Mouse (Mus musculus) olfactory bulb, adult 2 months (tissue): ENCODE measurements at regions not wholly inside any gene's neighbourhood (a gene's known extent, or its start where the extent isn't known, plus 50 kb on each side); places are given as distances from the start of the nearest gene placed in this dataset.

ENCODE experiments used
- H3K27ac ChIP-seq: fragments of 200-500 bp; 2 replicates; pipeline ENCODE4 v1.5.1; 2012; ENCODE audit warnings: low read depth, low read length; ENCODE audit not compliant: insufficient read depth
- H3K4me1 ChIP-seq: fragments of 200-500 bp; 2 replicates; pipeline ENCODE4 v1.6.1; 2012; ENCODE audit warnings: low read length; ENCODE audit not compliant: control insufficient read depth, insufficient read depth
- H3K4me3 ChIP-seq: fragments of 200-500 bp; 2 replicates; pipeline ENCODE4 v1.5.1; 2012; ENCODE audit warnings: mild to moderate bottlenecking, low read depth, low read length, moderate library complexity; ENCODE audit not compliant: insufficient read depth
- CTCF ChIP-seq: fragments of 200-500 bp; IDR thresholded peaks from 2 replicates; pipeline ENCODE4 v1.5.1; 2012; ENCODE audit warnings: low read depth, mild to moderate bottlenecking, low read length, moderate library complexity; ENCODE audit not compliant: insufficient read depth
- POLR2A ChIP-seq: fragments of 200-500 bp; IDR thresholded peaks from 2 replicates; pipeline ENCODE4 v1.6.1; 2012; ENCODE audit warnings: mild to moderate bottlenecking, low read depth, low read length, moderate library complexity; ENCODE audit not compliant: insufficient read depth
- WGBS: fragments of 180-500 bp; shearing (Covaris S2); methylation state at CpG from one replicate; pipeline ENCODE4 v1.1.7; 2018; 5-methylcytosine and 5-hydroxymethylcytosine counted together

DNA sequence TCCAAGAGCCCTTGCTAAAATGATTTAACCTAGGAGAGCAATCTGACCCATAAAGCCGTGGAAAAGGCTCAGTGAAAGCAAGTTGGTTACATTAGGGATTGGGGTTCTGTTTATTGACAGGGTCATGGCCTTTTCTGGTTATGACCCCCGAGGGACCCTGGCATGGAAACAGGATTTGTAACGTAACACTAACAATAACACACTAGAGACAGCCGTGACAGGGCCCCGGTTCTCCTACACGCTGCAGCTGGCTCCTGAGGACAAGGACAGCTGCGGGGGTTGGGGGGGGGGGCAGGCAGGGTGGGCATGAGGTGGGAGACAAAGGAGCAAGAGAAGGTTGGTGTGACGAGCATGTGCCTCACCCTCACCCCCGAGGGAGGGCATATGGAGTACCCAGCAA is 300.4 kb downstream of the Ets1 start:
- WGBS = 80% methylated on average over 9 of the region's 9 CpGs
- Histone ChIP-seq H3K4me1 (peaks cover 4% of the 10 kb centered on the region), H3K27ac (no peak overlapping the region), H3K4me3 (no peak overlapping the region)
- TF ChIP-seq CTCF = no peak
- TF ChIP-seq POLR2A = no peak

DNA sequence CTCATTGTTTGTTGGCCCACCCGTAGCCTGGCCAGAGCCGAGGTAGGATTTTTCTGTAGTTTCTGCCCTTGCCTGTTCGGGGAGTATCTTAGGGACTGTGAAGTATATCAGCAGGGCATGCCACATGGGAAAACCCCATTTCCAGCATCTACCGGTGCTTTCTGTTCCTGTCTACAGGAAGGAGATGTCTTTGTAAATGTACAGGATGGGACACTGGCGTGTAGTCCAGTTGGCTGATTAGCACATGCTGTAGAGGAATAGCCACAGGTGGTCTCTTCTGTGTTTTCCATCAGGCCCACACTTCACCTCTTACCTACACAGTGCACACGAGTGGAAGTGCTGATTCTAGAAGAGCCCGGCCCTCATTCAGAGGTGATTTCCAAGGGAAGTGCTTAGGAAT is 301.4 kb downstream of the Ets1 start:
- TF ChIP-seq CTCF (no peak), POLR2A (no peak)
- Histone ChIP-seq H3K4me3 (no peak overlapping the region), H3K4me1 (peaks cover 4% of the 10 kb centered on the region), H3K27ac (no peak overlapping the region)
- 87% methylated on average over 7 of the region's 7 CpGs for WGBS

DNA sequence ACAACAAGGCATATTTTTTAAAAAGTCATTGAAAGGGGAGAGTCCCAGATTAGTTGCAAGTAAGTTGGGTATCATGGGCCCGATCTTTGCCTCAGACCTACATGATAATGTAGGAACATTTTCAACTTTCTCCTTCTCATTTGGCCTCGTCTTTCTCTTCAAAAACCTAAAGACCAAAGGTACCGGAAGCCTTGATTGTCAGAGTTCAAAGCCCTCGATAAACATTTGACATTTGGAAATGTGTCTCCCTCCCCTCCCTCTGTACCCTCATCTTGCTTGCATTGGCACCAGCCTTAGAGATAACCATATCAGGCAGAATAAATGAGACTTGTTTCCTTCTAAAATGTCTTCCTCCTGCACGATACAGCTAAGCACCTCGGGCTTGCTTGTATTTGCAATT is 302.8 kb downstream of the Ets1 start:
- WGBS = 91% methylated on average over 6 of the region's 6 CpGs

GRCm38 (mm10) chr9:32939626-32940025 is 303.6 kb downstream of the Ets1 start:
- peaks cover 4% of the 10 kb centered on the region for H3K4me1 ChIP-seq
- no peak overlapping the region for H3K4me3 ChIP-seq
- TF ChIP-seq CTCF (no peak), POLR2A (no peak)
- no peak overlapping the region for H3K27ac ChIP-seq
- WGBS = 95% methylated on average over 3 of the region's 3 CpGs

More for the DNA sequence above, 302.8 kb downstream of the Ets1 start:
- Histone ChIP-seq H3K27ac (no peak overlapping the region), H3K4me3 (no peak overlapping the region), H3K4me1 (peaks cover 4% of the 10 kb centered on the region)
- TF ChIP-seq POLR2A = no peak

DNA sequence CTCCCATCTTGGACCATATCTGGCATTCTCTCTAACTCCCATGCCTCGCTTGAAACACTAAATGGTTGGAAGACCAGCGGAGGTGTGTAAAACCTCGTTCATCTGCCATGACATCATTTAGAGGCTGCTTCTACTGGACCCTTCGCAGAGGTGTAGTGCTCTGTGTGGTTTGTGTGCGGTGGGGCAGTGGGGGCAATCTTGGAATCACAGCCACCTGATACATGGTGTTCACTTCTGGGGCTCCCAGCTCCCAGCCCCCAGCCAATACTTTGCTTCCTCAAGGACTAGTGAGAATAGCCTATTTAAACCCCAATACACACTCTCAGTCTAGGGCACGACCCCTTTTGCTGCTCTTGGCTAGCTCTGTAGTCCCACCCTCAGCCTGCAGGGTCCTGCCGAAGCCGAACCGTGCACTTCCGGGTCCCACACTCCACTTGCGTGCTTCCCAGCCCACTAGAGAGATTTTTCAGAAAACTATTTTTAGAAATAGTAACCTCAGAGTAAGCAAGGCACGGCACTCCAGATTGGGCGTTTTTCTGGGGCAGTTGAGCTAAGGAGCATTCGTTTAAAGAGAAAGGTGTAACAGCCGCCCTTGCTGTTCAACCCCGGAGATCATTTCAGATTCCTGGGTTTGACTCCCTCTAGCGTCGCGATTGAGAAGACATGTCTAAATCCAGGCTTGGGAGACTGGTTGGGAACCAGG is 304.2 kb downstream of the Ets1 start:
- TF ChIP-seq POLR2A (no peak), CTCF (peak; percentile 49; the same call in 1 of the 2 replicates)
- WGBS = 22% methylated on average over 19 of the region's 19 CpGs
- no peak overlapping the region for H3K27ac ChIP-seq
- H3K4me3 ChIP-seq = peak overlapping the region; percentile 45
- peaks cover 4% of the 10 kb centered on the region for H3K4me1 ChIP-seq

DNA sequence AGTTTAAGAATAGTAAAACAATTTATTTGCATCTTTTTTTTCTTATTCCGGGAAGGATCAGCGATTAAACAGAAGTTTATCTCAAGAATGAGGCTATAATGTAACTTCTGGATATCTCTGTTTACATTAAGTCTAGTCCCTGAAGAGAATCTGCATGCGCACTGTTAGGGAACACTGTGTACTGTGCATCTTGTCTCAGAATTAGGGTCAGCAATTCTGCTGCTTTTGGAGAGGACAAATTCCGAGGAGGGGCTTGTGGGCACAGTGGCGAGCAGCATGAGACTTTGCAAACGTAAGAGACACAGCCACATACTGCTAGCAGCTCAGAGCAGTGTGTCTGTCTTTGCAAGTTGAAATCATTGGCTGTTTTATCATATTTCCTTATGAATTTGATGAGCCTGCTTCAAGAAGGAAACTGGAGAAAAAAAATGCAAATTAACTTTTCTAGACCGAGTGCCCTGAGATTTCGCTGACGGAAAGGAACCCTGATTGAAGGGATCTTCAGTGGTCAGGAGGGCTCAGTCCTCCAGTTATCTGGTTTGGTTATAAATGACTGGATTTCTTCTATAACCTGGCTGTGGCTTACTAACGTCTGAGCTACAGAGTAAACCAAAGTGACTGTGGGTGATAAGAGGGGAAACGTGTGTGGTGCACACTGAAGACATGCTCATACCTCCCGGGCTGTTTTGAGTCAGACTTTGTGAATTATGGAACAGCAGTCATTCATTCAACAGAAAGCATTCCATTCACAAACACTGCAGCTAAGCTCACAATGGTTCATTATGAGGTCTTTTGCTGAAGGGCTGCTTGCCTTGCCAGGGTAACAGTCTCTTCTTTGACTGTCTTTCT is 305.1 kb downstream of the Ets1 start:
- Histone ChIP-seq H3K4me3 (no peak overlapping the region), H3K4me1 (peaks cover 4% of the 10 kb centered on the region), H3K27ac (no peak overlapping the region)
- TF ChIP-seq POLR2A (no peak), CTCF (no peak)
- WGBS = 27% methylated on average over 12 of the region's 12 CpGs

DNA sequence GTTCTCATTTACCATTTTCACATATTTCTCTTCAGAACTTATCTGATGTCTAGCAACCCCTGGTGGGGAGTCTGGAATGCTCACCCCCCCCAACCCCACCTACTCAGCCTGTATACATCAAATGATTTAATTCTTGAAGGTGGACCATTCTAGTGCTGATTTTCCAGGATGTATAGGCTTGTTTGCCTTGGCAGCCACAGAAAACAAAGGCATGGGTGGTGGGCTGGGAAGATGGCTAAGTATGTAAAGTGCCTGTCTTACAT is 305.7 kb downstream of the Ets1 start:
- no peak for TF ChIP-seq CTCF
- no peak for TF ChIP-seq POLR2A
- H3K4me3 ChIP-seq = no peak overlapping the region
- H3K27ac ChIP-seq = no peak overlapping the region

DNA sequence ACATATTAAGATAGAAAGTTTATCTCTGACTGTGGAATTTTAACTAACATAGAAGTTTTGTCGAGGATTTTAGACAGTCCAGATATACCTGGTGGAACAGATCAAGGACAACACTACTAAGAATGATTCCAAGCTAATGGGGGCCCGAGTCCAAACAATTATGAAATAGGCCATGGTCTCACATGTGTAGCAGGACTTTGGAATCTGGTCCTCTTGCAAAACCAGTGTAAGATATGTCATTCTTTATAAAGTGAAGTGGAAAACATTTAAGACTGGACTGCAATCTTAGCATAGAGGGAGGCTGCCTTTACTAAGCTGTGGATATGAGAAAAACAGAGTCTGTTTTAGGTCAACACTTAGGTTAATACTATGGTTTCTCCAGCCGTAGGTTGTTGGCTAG is 311.2 kb downstream of the Ets1 start:
- 89% methylated on average over 3 of the region's 3 CpGs for WGBS
- no peak for TF ChIP-seq CTCF
- no peak for TF ChIP-seq POLR2A
- H3K27ac ChIP-seq = no peak overlapping the region
- H3K4me1 ChIP-seq = no peaks in the 10 kb centered on the region
- H3K4me3 ChIP-seq = no peak overlapping the region

More for the DNA sequence above, 305.7 kb downstream of the Ets1 start:
- H3K4me1 ChIP-seq = peaks cover 4% of the 10 kb centered on the region

DNA sequence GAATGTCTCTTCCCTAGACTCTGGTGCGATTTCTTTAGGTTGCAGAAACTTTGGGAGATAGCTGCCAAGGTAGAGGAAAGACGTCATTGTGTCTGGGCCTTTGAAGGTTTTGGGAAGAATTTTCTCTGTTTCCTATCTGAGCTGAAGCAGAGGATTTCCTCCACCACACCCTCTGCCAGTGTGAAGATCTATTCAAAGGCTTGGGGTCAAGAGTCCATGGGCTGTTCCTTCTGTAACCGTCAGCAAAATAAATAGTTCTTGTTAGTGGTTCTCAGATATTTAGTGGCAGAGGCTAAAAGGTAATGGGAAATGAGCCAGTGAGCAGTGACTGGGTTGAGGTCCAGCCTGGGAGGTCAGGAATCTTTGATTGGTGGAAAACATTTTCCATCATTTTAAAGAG is 313.0 kb downstream of the Ets1 start:
- no peak overlapping the region for H3K4me3 ChIP-seq
- no peak for TF ChIP-seq CTCF
- TF ChIP-seq POLR2A = no peak
- no peak overlapping the region for H3K27ac ChIP-seq
- H3K4me1 ChIP-seq = no peaks in the 10 kb centered on the region
- 75% methylated on average over 3 of the region's 3 CpGs for WGBS
